In genomic region chr17:85928543-85928942, GRCm38 (mm10) we compare ENCODE assay signal across 14 mouse cellular contexts.
A peak's percentile ranks its signal among the peaks of the same experiment; 100 is the strongest.
DNase-seq lines count a peak whose midpoint lies in the region; ATAC-seq and TF ChIP-seq lines count a peak whose summit lies in the region.
"Had no signal": no experiment of that assay in that cellular context is flagged by ENCODE, and none has a peak within 500 bp of the region (broad histone marks: within the 10 kb centered on the region; RNA-seq: fewer than 3 reads in every experiment).

No protein-coding gene starts in this region.

- TF ChIP-seq CTCF in liver, adult 2 months (IDR thresholded peaks at IDR 0.05; ENCODE audit: low read depth, low read length) = no peak
- TF ChIP-seq CTCF in cerebellum, adult 2 months (IDR thresholded peaks at IDR 0.05; ENCODE audit: borderline replicate concordance, insufficient read depth, low read depth, low read length) = no peak

- 0 out of 2 replicates have a peak, but pooled peaks have one; percentile 4 for ATAC-seq in midbrain, embryonic 13.5 days
- ATAC-seq in midbrain, embryonic 14.5 days (ENCODE audit: low FRiP score, low TSS enrichment) = no peak
- peak; percentile 31; the same call in 1 of the 2 replicates for ATAC-seq in stomach, embryonic 16.5 days (ENCODE audit: insufficient read depth, low FRiP score)

- WGBS in midbrain, embryonic 13.5 days = 67% methylated on average over 2 of the region's 2 CpGs
- 48% methylated on average over 2 of the region's 2 CpGs for WGBS in midbrain, embryonic 14.5 days
- WGBS in liver, adult 2 months = 13% methylated on average over 2 of the region's 2 CpGs
- WGBS in stomach, embryonic 16.5 days = 40% methylated on average over 2 of the region's 2 CpGs
- WGBS in cerebellum, adult 2 months = 31% methylated on average over 2 of the region's 2 CpGs

- H3K27me3 ChIP-seq in midbrain, embryonic 13.5 days = no peaks in the 10 kb centered on the region
- H3K27me3 ChIP-seq in midbrain, embryonic 14.5 days (ENCODE audit: control insufficient read depth, insufficient read depth, low read length) = no peaks in the 10 kb centered on the region
- no peaks in the 10 kb centered on the region for H3K27me3 ChIP-seq in liver, adult 2 months (ENCODE audit: control insufficient read depth, insufficient read depth, low read length)
- H3K27me3 ChIP-seq in stomach, embryonic 16.5 days (ENCODE audit: control insufficient read depth, insufficient read depth, low read length) = no peaks in the 10 kb centered on the region
- H3K27me3 ChIP-seq in cerebellum, adult 2 months (ENCODE audit: control insufficient read depth, insufficient read depth, low read length) = no peaks in the 10 kb centered on the region

- H3K4me3 ChIP-seq in midbrain, embryonic 13.5 days (replicated peaks) = no peak overlapping the region
- no peak overlapping the region for H3K4me3 ChIP-seq in midbrain, embryonic 14.5 days (replicated peaks; ENCODE audit: low read depth, low read length)
- H3K4me3 ChIP-seq in liver, adult 2 months (ENCODE audit: insufficient read depth, low read depth, low read length) = peak overlapping the region; percentile 65
- H3K4me3 ChIP-seq in stomach, embryonic 16.5 days (replicated peaks; ENCODE audit: low read length) = no peak overlapping the region
- no peak overlapping the region for H3K4me3 ChIP-seq in cerebellum, adult 2 months (replicated peaks; ENCODE audit: insufficient read depth, low read depth, low read length)
- H3K4me3 ChIP-seq: heart, embryonic 12.5 days; neural tube, embryonic 13.5 days had no signal

- no peak for TF ChIP-seq POLR2A in liver, adult 2 months (IDR thresholded peaks at IDR 0.05; ENCODE audit: extremely low read depth, insufficient read depth, low read length)
- TF ChIP-seq POLR2A in cerebellum, adult 2 months (IDR thresholded peaks at IDR 0.05; ENCODE audit: borderline replicate concordance, insufficient read depth, low read length) = no peak

- peaks cover 11% of the 10 kb centered on the region for H3K4me1 ChIP-seq in midbrain, embryonic 13.5 days (replicated peaks)
- H3K4me1 ChIP-seq in midbrain, embryonic 14.5 days (ENCODE audit: control insufficient read depth, insufficient read depth, low read length) = 0 out of 2 replicates have a peak, but pooled peaks cover 4% of the 10 kb centered on the region
- H3K4me1 ChIP-seq in liver, adult 2 months (ENCODE audit: control insufficient read depth, insufficient read depth, low read length) = peaks cover 24% of the 10 kb centered on the region
- H3K4me1 ChIP-seq in stomach, embryonic 16.5 days (ENCODE audit: control insufficient read depth, insufficient read depth, low read length) = 0 out of 2 replicates have a peak, but pooled peaks cover 7% of the 10 kb centered on the region
- H3K4me1 ChIP-seq in cerebellum, adult 2 months (ENCODE audit: control insufficient read depth, insufficient read depth, low read length) = no peaks in the 10 kb centered on the region
- H3K4me1 ChIP-seq: heart, embryonic 12.5 days had no signal

- 0 out of 2 replicates have a peak, but pooled peaks cover 3% of the 10 kb centered on the region for H3K79me2 ChIP-seq in liver, adult 2 months (ENCODE audit: control insufficient read depth, insufficient read depth, low read length)

- no peaks in the 10 kb centered on the region for H3K9me3 ChIP-seq in midbrain, embryonic 13.5 days
- no peaks in the 10 kb centered on the region for H3K9me3 ChIP-seq in midbrain, embryonic 14.5 days (ENCODE audit: control insufficient read depth, low read length)
- H3K9me3 ChIP-seq in stomach, embryonic 16.5 days (replicated peaks; ENCODE audit: control insufficient read depth, low read length) = no peaks in the 10 kb centered on the region
- H3K9me3 ChIP-seq: heart, embryonic 12.5 days; neural tube, embryonic 13.5 days had no signal

- no peak overlapping the region for H3K4me2 ChIP-seq in midbrain, embryonic 13.5 days (replicated peaks)
- H3K4me2 ChIP-seq in midbrain, embryonic 14.5 days (ENCODE audit: low read length) = no peak overlapping the region
- H3K4me2 ChIP-seq in stomach, embryonic 16.5 days (ENCODE audit: low read depth, low read length) = no peak overlapping the region
- H3K4me2 ChIP-seq: heart, embryonic 12.5 days; neural tube, embryonic 13.5 days had no signal

- DNase-seq in embryo, embryonic 10.5 days (ENCODE audit: low spot score) = peak; percentile 39
- no peak for DNase-seq in embryo, embryonic 9.5 days (ENCODE audit: extremely low spot score)
- no peak for DNase-seq in midbrain, embryonic 14.5 days
- peak; percentile 100 for DNase-seq in liver, adult 2 months (ENCODE audit: extremely low read depth, low read depth, low spot score)
- no peak for DNase-seq in thymus, postnatal 0 days (ENCODE audit: low spot score)
- no peak for DNase-seq in cerebellum, adult 2 months
- DNase-seq: adrenal gland, postnatal 36 days; gastrocnemius, postnatal 25 days; lung, postnatal 36 days; retina, postnatal 1 day had no signal

- no peak overlapping the region for H3K9ac ChIP-seq in midbrain, embryonic 13.5 days (replicated peaks)
- no peak overlapping the region for H3K9ac ChIP-seq in midbrain, embryonic 14.5 days (replicated peaks; ENCODE audit: low read length)
- peak overlapping the region; percentile 80; the same call in 1 of the 2 replicates for H3K9ac ChIP-seq in liver, adult 2 months (ENCODE audit: low read depth, low read length)
- H3K9ac ChIP-seq in stomach, embryonic 16.5 days (ENCODE audit: low read length) = no peak overlapping the region
- H3K9ac ChIP-seq: heart, embryonic 12.5 days; neural tube, embryonic 13.5 days had no signal

- no peak overlapping the region for H3K27ac ChIP-seq in midbrain, embryonic 13.5 days
- no peak overlapping the region for H3K27ac ChIP-seq in midbrain, embryonic 14.5 days (replicated peaks; ENCODE audit: low read depth, low read length)
- peak overlapping the region; percentile 90 for H3K27ac ChIP-seq in liver, adult 2 months (replicated peaks; ENCODE audit: insufficient read depth, low read depth, low read length)
- no peak overlapping the region for H3K27ac ChIP-seq in stomach, embryonic 16.5 days (ENCODE audit: low read length)
- H3K27ac ChIP-seq in cerebellum, adult 2 months (ENCODE audit: insufficient read depth, low read length) = no peak overlapping the region
- H3K27ac ChIP-seq: neural tube, embryonic 13.5 days had no signal

- no peaks in the 10 kb centered on the region for H3K36me3 ChIP-seq in midbrain, embryonic 13.5 days
- no peaks in the 10 kb centered on the region for H3K36me3 ChIP-seq in midbrain, embryonic 14.5 days (ENCODE audit: control insufficient read depth, insufficient read depth, low read length)
- H3K36me3 ChIP-seq in liver, adult 2 months (ENCODE audit: control insufficient read depth, insufficient read depth, low read length) = no peaks in the 10 kb centered on the region
- H3K36me3 ChIP-seq in stomach, embryonic 16.5 days (ENCODE audit: control insufficient read depth, insufficient read depth, low read length) = no peaks in the 10 kb centered on the region
- H3K36me3 ChIP-seq: heart, embryonic 12.5 days; neural tube, embryonic 13.5 days had no signal

Comparison
In these comparisons a context has a peak if more than half of its experiments do, and no peak if none do; other contexts are left out.
1. DNase-seq: peak in embryo, embryonic 10.5 days (single experiment) and liver, adult 2 months (single experiment); none in embryo, embryonic 9.5 days (single experiment), midbrain, embryonic 14.5 days (single experiment), thymus, postnatal 0 days (single experiment) and cerebellum, adult 2 months (0 of 2).